14 mouse cellular contexts compared by ENCODE assay signal in the genomic region with DNA sequence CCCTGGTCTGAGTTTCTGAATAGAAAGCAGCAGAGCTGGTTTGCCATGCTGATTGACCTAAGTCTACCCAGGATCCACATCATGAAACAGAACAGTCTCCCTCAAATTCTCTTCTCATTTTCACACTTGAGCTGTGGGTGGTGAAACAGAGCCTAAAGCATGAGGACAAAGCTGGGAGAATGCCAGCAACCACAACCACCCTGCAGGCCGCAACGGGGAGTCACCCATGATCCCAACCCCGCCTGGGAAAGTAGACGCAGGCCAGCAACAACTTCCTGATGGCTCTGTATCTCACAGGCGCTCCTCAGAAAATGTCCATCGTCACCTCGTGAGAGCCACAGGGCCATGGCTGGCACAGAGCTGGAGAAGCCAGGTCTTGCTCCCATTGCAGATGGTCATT. TPM values are rescaled to one million over a fixed set of nuclear protein-coding genes. Genes with fewer than 3 reads are reported as not detected.
DNase-seq lines count a peak whose midpoint lies in the region; ATAC-seq and TF ChIP-seq lines count a peak whose summit lies in the region.
"Had no signal": no experiment of that assay in that cellular context is flagged by ENCODE, and none has a peak within 500 bp of the region (broad histone marks: within the 10 kb centered on the region; RNA-seq: fewer than 3 reads in every experiment).

No protein-coding gene starts in this region.

- 92% methylated on average over 7 of the region's 7 CpGs for WGBS in kidney, embryonic 15.5 days
- WGBS in intestine, embryonic 16.5 days, result 85% methylated on average over 7 of the region's 7 CpGs

- DNase-seq in kidney, adult 9 months, result peak; percentile 20
- DNase-seq in 416B (ENCODE audit: low read depth) (peak; percentile 75), ES-E14 (ENCODE audit: low read depth, low spot score) (no peak)
- DNase-seq in heart, postnatal 4 days, result peak; percentile 41
- no peak for DNase-seq in cerebellum, postnatal 14 days
- DNase-seq: lung, embryonic 14.5 days; spleen, adult 18-20 months had no signal

- H3K9ac ChIP-seq in kidney, embryonic 15.5 days, result no peak overlapping the region
- H3K9ac ChIP-seq in ES-E14 (ENCODE audit: insufficient read depth, low read depth, low read length, poor library complexity, severe bottlenecking), result 0 out of 2 replicates have a peak overlapping the region, but pooled peaks have one; percentile 16
- H3K9ac ChIP-seq in intestine, embryonic 16.5 days (ENCODE audit: low read depth, low read length), result no peak overlapping the region
- H3K9ac ChIP-seq: hindbrain, embryonic 14.5 days; limb, embryonic 13.5 days; lung, embryonic 14.5 days had no signal

- peaks cover 34% of the 10 kb centered on the region for H3K4me1 ChIP-seq in kidney, embryonic 15.5 days
- H3K4me1 ChIP-seq in ES-E14 (ENCODE audit: control insufficient read depth in 2 of 2, insufficient read depth in 2 of 2, low read length in 2 of 2, poor library complexity in 1 of 2), result peaks cover 15 to 44% of the 10 kb centered on the region in 2 experiments; a peak in 3 of 4 replicates
- peaks cover 26% of the 10 kb centered on the region for H3K4me1 ChIP-seq in intestine, embryonic 16.5 days (ENCODE audit: control insufficient read depth, insufficient read depth, low read length)

- no peak overlapping the region for H3K4me2 ChIP-seq in kidney, embryonic 15.5 days
- H3K4me2 ChIP-seq in intestine, embryonic 16.5 days (ENCODE audit: low read depth, low read length), result no peak overlapping the region
- H3K4me2 ChIP-seq: hindbrain, embryonic 14.5 days; limb, embryonic 13.5 days; lung, embryonic 14.5 days had no signal

- no peak overlapping the region for H3K4me3 ChIP-seq in kidney, embryonic 15.5 days (replicated peaks)
- H3K4me3 ChIP-seq in ES-E14 (ENCODE audit: insufficient read depth in 1 of 2, low read depth in 1 of 2, low read length in 2 of 2, poor library complexity in 1 of 2, severe bottlenecking in 1 of 2), result no peak overlapping the region
- no peak overlapping the region for H3K4me3 ChIP-seq in intestine, embryonic 16.5 days (ENCODE audit: low read length)
- H3K4me3 ChIP-seq: heart, adult 2 months; limb, embryonic 13.5 days had no signal

- in situ Hi-C loops in ES-E14 (cut with MboI; ENCODE audit: low sequenced_read_pairs in 2 of 2, unreplicated experiment in 2 of 2), result no loop called here

- no peak for ATAC-seq in kidney, embryonic 15.5 days (replicated peaks; ENCODE audit: low FRiP score)
- ATAC-seq in intestine, embryonic 16.5 days, result no peak
- no peak for ATAC-seq in activated CD4-positive, CD25-positive, alpha-beta regulatory T cell, adult 4 months

- no peak overlapping the region for H3K27ac ChIP-seq in kidney, embryonic 15.5 days
- no peak overlapping the region; the same call in 1 of the 2 replicates for H3K27ac ChIP-seq in ES-E14 (ENCODE audit: insufficient read depth, low read depth, low read length, poor library complexity, severe bottlenecking)
- H3K27ac ChIP-seq in intestine, embryonic 16.5 days (ENCODE audit: low read length), result no peak overlapping the region
- H3K27ac ChIP-seq: heart, adult 2 months; hindbrain, embryonic 14.5 days; kidney, postnatal 0 days; limb, embryonic 13.5 days had no signal

- peaks cover 69% of the 10 kb centered on the region for H3K36me3 ChIP-seq in kidney, embryonic 15.5 days
- peaks cover 58% of the 10 kb centered on the region for H3K36me3 ChIP-seq in ES-E14 (ENCODE audit: control insufficient read depth, insufficient read depth, low read length, poor library complexity, severe bottlenecking)
- peaks cover 14% of the 10 kb centered on the region; the same call in 1 of the 2 replicates for H3K36me3 ChIP-seq in intestine, embryonic 16.5 days (ENCODE audit: control insufficient read depth, insufficient read depth, low read length)

- H3K27me3 ChIP-seq in kidney, embryonic 15.5 days, result no peaks in the 10 kb centered on the region
- no peaks in the 10 kb centered on the region for H3K27me3 ChIP-seq in intestine, embryonic 16.5 days (replicated peaks; ENCODE audit: control insufficient read depth, insufficient read depth, low read length)
- H3K27me3 ChIP-seq: limb, embryonic 13.5 days had no signal

- H3K9me3 ChIP-seq in kidney, embryonic 15.5 days (replicated peaks), result no peaks in the 10 kb centered on the region
- H3K9me3 ChIP-seq in ES-E14 (ENCODE audit: control insufficient read depth, insufficient read depth, low read depth, low read length), result no peaks in the 10 kb centered on the region
- no peaks in the 10 kb centered on the region for H3K9me3 ChIP-seq in intestine, embryonic 16.5 days (ENCODE audit: control insufficient read depth, low read length)
- H3K9me3 ChIP-seq: limb, embryonic 13.5 days had no signal

TF ChIP-seq in ES-E14, 5 proteins besides CTCF, POLR2A, EP300 and RAD21:
- no peak for TF ChIP-seq MAFK (IDR thresholded peaks at IDR 0.05; ENCODE audit: insufficient read depth, low read depth, low read length)
- TF ChIP-seq CHD2 (IDR thresholded peaks at IDR 0.05; ENCODE audit: low read depth, low read length), result no peak
- no peak for TF ChIP-seq ZNF384 (IDR thresholded peaks at IDR 0.05; ENCODE audit: low read depth, low read length)
- no peak for TF ChIP-seq ZC3H11A (IDR thresholded peaks at IDR 0.05; ENCODE audit: borderline replicate concordance, low read depth, low read length)
- TF ChIP-seq HCFC1 (IDR thresholded peaks at IDR 0.05; ENCODE audit: borderline replicate concordance, insufficient read depth, low read length), result no peak

RNA-seq across cellular contexts. Expression of a gene that starts 4.0 kb away (rescaled TPM):
- 3.1 and 3.5 TPM in 2 replicates for polyA plus RNA-seq in kidney, embryonic 15.5 days (2015; fragmentation: Nextera tagmentation; extraction: Ambion mirVana)
- total RNA-seq in ES-E14 (2012; rRNA removed), result 1.8 and 2.8 TPM in 2 replicates
- total RNA-seq in heart, postnatal 4 days (2021), result under 1 TPM; 0.41 to 0.76 TPM
- 1.5 and 1.7 TPM in 2 replicates for polyA plus RNA-seq in intestine, embryonic 16.5 days (2015; fragmentation: Nextera tagmentation; extraction: Ambion mirVana)
- polyA plus RNA-seq in activated CD4-positive, CD25-positive, alpha-beta regulatory T cell, adult 4 months (2017; shearing (Covaris generic)), result under 1 TPM in 1 of 2 experiments, not detected in 1; 0.12 TPM

RNA-seq across cellular contexts. Expression of a gene that starts 4.5 kb away (rescaled TPM):
- 121 and 138 TPM in 2 replicates for polyA plus RNA-seq in kidney, embryonic 15.5 days (2015; fragmentation: Nextera tagmentation; extraction: Ambion mirVana)
- total RNA-seq in ES-E14 (2012; rRNA removed), result 52.7 and 56.8 TPM in 2 replicates
- 10 to 100 TPM; 22.8 to 30.5 TPM for total RNA-seq in heart, postnatal 4 days (2021)
- 70.8 and 77.7 TPM in 2 replicates for polyA plus RNA-seq in intestine, embryonic 16.5 days (2015; fragmentation: Nextera tagmentation; extraction: Ambion mirVana)
- 10 to 100 TPM; 22.5 to 26.4 TPM for polyA plus RNA-seq in activated CD4-positive, CD25-positive, alpha-beta regulatory T cell, adult 4 months (2017; shearing (Covaris generic))

Comparison
In these comparisons a context has a peak if more than half of its experiments do, and no peak if none do; other contexts are left out.
1. DNase-seq: peak in kidney, adult 9 months (single experiment), 416B (single experiment) and heart, postnatal 4 days (single experiment); none in ES-E14 (single experiment) and cerebellum, postnatal 14 days (0 of 2).